19 mouse cellular contexts compared by ENCODE assay signal in genomic region chr3:12241026-12241425, GRCm38 (mm10).
A peak's percentile ranks its signal among the peaks of the same experiment; 100 is the strongest.
DNase-seq lines count a peak whose midpoint lies in the region; TF ChIP-seq lines count a peak whose summit lies in the region.
"Had no signal": no experiment of that assay in that cellular context is flagged by ENCODE, and none has a peak within 500 bp of the region (broad histone marks: within the 10 kb centered on the region; RNA-seq: fewer than 3 reads in every experiment).

No protein-coding gene starts in this region.

- H3K27me3 ChIP-seq in MEL (ENCODE audit: control insufficient read depth in 1 of 2, insufficient read depth in 2 of 2, low read length in 2 of 2) = no peaks in the 10 kb centered on the region
- H3K27me3 ChIP-seq: CH12.LX, Patski had no signal

- intact Hi-C loops in gastrocnemius, postnatal 14 days (cut with DNase I; ENCODE audit: low total_unique reads) = no loop called here

- H3K4me1 ChIP-seq in MEL (ENCODE audit: control insufficient read depth in 1 of 2, insufficient read depth in 2 of 2, low read length in 2 of 2) = peaks cover 0 to 4% of the 10 kb centered on the region in 2 experiments; a peak in 2 of 4 replicates

- DNase-seq in MEL (ENCODE audit: low read depth, low spot score) (peak; percentile 68), MEL-GATA-1-ER (ENCODE audit: extremely low read depth, low read depth) (peak; percentile 53)
- no peak for DNase-seq in ovary, adult 18-20 months (ENCODE audit: low spot score)
- DNase-seq in gastrocnemius, postnatal 14 days = no peak
- DNase-seq: adrenal gland, adult 2 months; adrenal gland, adult 8-10 months; adrenal gland, postnatal 10 days; adrenal gland, postnatal 14 days; adrenal gland, postnatal 25 days; adrenal gland, postnatal 36 days; B cell, adult 2 months; cerebellum, adult 11 months; cerebellum, adult 11-12 months; cerebellum, adult 18-20 months; cerebellum, adult 2 months; cerebellum, adult 8-10 months had no signal

- no peak for TF ChIP-seq CTCF in MEL (IDR thresholded peaks at IDR 0.05 in 2 of 3, conservative IDR thresholded peaks at IDR 0.05 in 1 of 3; ENCODE audit: control insufficient read depth in 1 of 3, insufficient read depth in 1 of 3, low read depth in 2 of 3, low read length in 3 of 3, poor library complexity in 1 of 3, severe bottlenecking in 1 of 3)

- H3K27ac ChIP-seq in MEL (ENCODE audit: control insufficient read depth, low read depth, low read length) = 0 out of 2 replicates have a peak overlapping the region, but pooled peaks have one; percentile 36

- TF ChIP-seq EP300 in MEL (IDR thresholded peaks at IDR 0.05; ENCODE audit: low read depth in 1 of 2, low read length in 2 of 2) = peak; percentile 93 to 97

- H3K79me2 ChIP-seq in MEL (ENCODE audit: control insufficient read depth, insufficient read depth, low read length, poor library complexity) = no peaks in the 10 kb centered on the region

- peak overlapping the region in 1 of 2 experiments; percentile 8; a peak in 1 of 4 replicates for H3K4me3 ChIP-seq in MEL (ENCODE audit: control insufficient read depth in 1 of 2, insufficient read depth in 1 of 2, low read depth in 2 of 2, low read length in 2 of 2)

- no peak for TF ChIP-seq RAD21 in MEL (IDR thresholded peaks at IDR 0.05; ENCODE audit: low read depth, low read length)

- no peak overlapping the region; the same call in 1 of the 2 replicates for H3K9ac ChIP-seq in MEL (ENCODE audit: control insufficient read depth, low read depth, low read length, poor library complexity, severe bottlenecking)

- TF ChIP-seq POLR2A in MEL (IDR thresholded peaks at IDR 0.05; ENCODE audit: control insufficient read depth in 1 of 2, insufficient read depth in 1 of 2, low read depth in 1 of 2, low read length in 2 of 2, poor library complexity in 1 of 2) = no peak

- peaks cover 0 to 11% of the 10 kb centered on the region in 2 experiments; a peak in 1 of 4 replicates for H3K36me3 ChIP-seq in MEL (ENCODE audit: control insufficient read depth in 1 of 2, insufficient read depth in 2 of 2, low read length in 2 of 2)
- H3K36me3 ChIP-seq: G1E had no signal

- H3K9me3 ChIP-seq in MEL (replicated peaks; ENCODE audit: insufficient read depth, low read length) = no peaks in the 10 kb centered on the region
- H3K9me3 ChIP-seq: G1E had no signal

TF ChIP-seq in MEL, 35 proteins besides CTCF, POLR2A, EP300 and RAD21:
- TF ChIP-seq MEF2A (IDR thresholded peaks at IDR 0.05; ENCODE audit: extremely low read depth, insufficient replicate concordance, low read depth, low read length, poor library complexity, severe bottlenecking) = no peak
- no peak for TF ChIP-seq MAX (IDR thresholded peaks at IDR 0.05; ENCODE audit: low read length)
- TF ChIP-seq RCOR1 (IDR thresholded peaks at IDR 0.05; ENCODE audit: low read depth, low read length) = peak; percentile 83
- 0 out of 2 replicates have a peak, but pooled peaks have one; percentile 22 for TF ChIP-seq MYC (IDR thresholded peaks at IDR 0.05; ENCODE audit: low read depth, low read length)
- no peak for TF ChIP-seq SIN3A (IDR thresholded peaks at IDR 0.05; ENCODE audit: low read length)
- TF ChIP-seq TBP (IDR thresholded peaks at IDR 0.05; ENCODE audit: low read depth, low read length) = no peak
- peak; percentile 79 for TF ChIP-seq TCF12 (IDR thresholded peaks at IDR 0.05; ENCODE audit: low read depth, low read length)
- peak; percentile 95 for TF ChIP-seq GATA1 (IDR thresholded peaks at IDR 0.05; ENCODE audit: low read depth, low read length)
- TF ChIP-seq ETS1 (IDR thresholded peaks at IDR 0.05; ENCODE audit: low read depth, low read length) = peak; percentile 44; the same call in 1 of the 2 replicates
- TF ChIP-seq TAL1 (IDR thresholded peaks at IDR 0.05; ENCODE audit: low read length) = no peak

Comparison
In these comparisons a context has a peak if more than half of its experiments do, and no peak if none do; other contexts are left out.
1. DNase-seq: peak in MEL (single experiment) and MEL-GATA-1-ER (single experiment); none in ovary, adult 18-20 months (single experiment) and gastrocnemius, postnatal 14 days (single experiment).